Mouse (Mus musculus): Measurements from ENCODE around the gene Sike1.

- TF ChIP-seq CTCF (IDR thresholded peaks at IDR 0.05; ENCODE audit: insufficient read depth, low read length): no peak
- TF ChIP-seq POLR2A (IDR thresholded peaks at IDR 0.05; ENCODE audit: borderline replicate concordance, extremely low read depth, low read depth, low read length): no peak
Measured at GRCm38 (mm10) chr3:103020943-103021638, 25.6 kb downstream of the Sike1 start.
